ENCODE assay signal across 18 mouse cellular contexts in the genomic region with DNA sequence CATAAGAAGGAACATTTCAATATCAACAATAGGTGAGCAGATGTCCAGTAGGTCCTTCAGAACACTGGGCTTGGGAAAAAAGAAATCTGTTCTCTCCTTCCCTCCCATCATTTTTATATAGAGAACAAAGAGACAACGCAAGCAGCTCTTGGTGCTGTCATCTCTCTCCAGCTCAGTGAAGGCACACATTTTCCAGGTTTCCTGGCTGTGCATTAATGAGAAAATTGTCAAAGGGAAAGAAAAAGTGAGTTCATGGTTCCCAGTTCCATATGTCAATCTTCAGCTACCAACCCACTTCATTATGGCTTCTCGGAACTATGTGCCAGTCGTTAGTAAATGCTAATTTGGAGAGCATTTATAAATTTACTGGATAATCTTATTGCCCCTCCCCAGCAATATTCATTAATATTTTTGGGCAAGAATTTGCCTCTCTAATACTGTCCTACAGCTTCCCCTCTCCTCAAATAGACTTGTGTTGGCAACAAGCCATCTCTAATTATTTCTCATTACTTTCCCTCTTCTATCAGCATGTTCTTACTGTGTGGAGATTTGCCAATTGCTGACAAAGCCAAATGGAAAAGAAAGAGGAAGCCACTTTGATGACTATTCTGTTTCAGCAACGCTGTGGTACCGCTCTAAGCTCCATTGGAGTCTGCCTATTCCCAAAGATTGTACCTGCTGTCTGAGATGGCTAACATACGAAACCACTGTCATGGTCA.
DNase-seq lines count a peak whose midpoint lies in the region; ATAC-seq and TF ChIP-seq lines count a peak whose summit lies in the region.
"Had no signal": no experiment of that assay in that cellular context is flagged by ENCODE, and none has a peak within 500 bp of the region (broad histone marks: within the 10 kb centered on the region; RNA-seq: fewer than 3 reads in every experiment).

No protein-coding gene starts in this region.

- peak; percentile 53; the same call in 1 of the 2 replicates for ATAC-seq in hindbrain, embryonic 14.5 days (ENCODE audit: low FRiP score)
- ATAC-seq in hindbrain, embryonic 12.5 days (ENCODE audit: low FRiP score) = no peak
- peak; percentile 56 for ATAC-seq in midbrain, embryonic 15.5 days (replicated peaks)
- ATAC-seq in forebrain, embryonic 14.5 days = peak; percentile 94
- no peak for ATAC-seq in CD4-positive, CD25-positive, alpha-beta regulatory T cell, adult 4 months
- ATAC-seq: liver, embryonic 12.5 days; lung, postnatal 0 days had no signal

- no peak overlapping the region for H3K9ac ChIP-seq in hindbrain, embryonic 14.5 days
- no peak overlapping the region for H3K9ac ChIP-seq in hindbrain, embryonic 12.5 days
- H3K9ac ChIP-seq in midbrain, embryonic 15.5 days = no peak overlapping the region
- no peak overlapping the region for H3K9ac ChIP-seq in forebrain, embryonic 14.5 days (ENCODE audit: low read length)
- H3K9ac ChIP-seq: embryonic facial prominence, embryonic 12.5 days; liver, embryonic 12.5 days had no signal

- no peak overlapping the region for H3K27ac ChIP-seq in hindbrain, embryonic 14.5 days
- no peak overlapping the region for H3K27ac ChIP-seq in hindbrain, embryonic 12.5 days
- H3K27ac ChIP-seq in midbrain, embryonic 15.5 days = no peak overlapping the region
- H3K27ac ChIP-seq in midbrain, embryonic 10.5 days (replicated peaks) = no peak overlapping the region
- H3K27ac ChIP-seq in forebrain, embryonic 14.5 days (ENCODE audit: low read depth, low read length) = peak overlapping the region; percentile 70
- no peak overlapping the region for H3K27ac ChIP-seq in kidney, adult 2 months (ENCODE audit: insufficient read depth, low read depth, low read length)
- H3K27ac ChIP-seq: embryonic facial prominence, embryonic 12.5 days; gastrocnemius, adult 2 months; heart, adult 2 months; liver, embryonic 12.5 days had no signal

- no peak overlapping the region for H3K4me3 ChIP-seq in hindbrain, embryonic 14.5 days (replicated peaks; ENCODE audit: low read length)
- H3K4me3 ChIP-seq in hindbrain, embryonic 12.5 days = no peak overlapping the region
- H3K4me3 ChIP-seq in midbrain, embryonic 15.5 days = no peak overlapping the region
- H3K4me3 ChIP-seq in midbrain, embryonic 10.5 days = no peak overlapping the region
- no peak overlapping the region for H3K4me3 ChIP-seq in forebrain, embryonic 14.5 days (ENCODE audit: low read depth, low read length)
- no peak overlapping the region for H3K4me3 ChIP-seq in kidney, adult 2 months (ENCODE audit: insufficient read depth, low read depth, low read length)
- H3K4me3 ChIP-seq: embryonic facial prominence, embryonic 12.5 days; gastrocnemius, adult 2 months; heart, adult 2 months; liver, embryonic 12.5 days had no signal

- no peaks in the 10 kb centered on the region for H3K4me1 ChIP-seq in hindbrain, embryonic 14.5 days (replicated peaks; ENCODE audit: control insufficient read depth, insufficient read depth, low read length)
- H3K4me1 ChIP-seq in hindbrain, embryonic 12.5 days = no peaks in the 10 kb centered on the region
- no peaks in the 10 kb centered on the region for H3K4me1 ChIP-seq in midbrain, embryonic 15.5 days
- no peaks in the 10 kb centered on the region for H3K4me1 ChIP-seq in midbrain, embryonic 10.5 days
- no peaks in the 10 kb centered on the region for H3K4me1 ChIP-seq in forebrain, embryonic 14.5 days (ENCODE audit: control insufficient read depth, insufficient read depth, low read length)
- H3K4me1 ChIP-seq in kidney, adult 2 months (ENCODE audit: control insufficient read depth, insufficient read depth, low read length) = no peaks in the 10 kb centered on the region
- H3K4me1 ChIP-seq: embryonic facial prominence, embryonic 12.5 days; liver, embryonic 12.5 days had no signal

- no peak for TF ChIP-seq POLR2A in kidney, adult 2 months (IDR thresholded peaks at IDR 0.05; ENCODE audit: low read depth, low read length)

- H3K27me3 ChIP-seq in hindbrain, embryonic 14.5 days (ENCODE audit: control insufficient read depth, insufficient read depth, low read length) = no peaks in the 10 kb centered on the region
- no peaks in the 10 kb centered on the region for H3K27me3 ChIP-seq in hindbrain, embryonic 12.5 days
- no peaks in the 10 kb centered on the region for H3K27me3 ChIP-seq in midbrain, embryonic 15.5 days (replicated peaks)
- H3K27me3 ChIP-seq in midbrain, embryonic 10.5 days (ENCODE audit: low read depth, poor library complexity, severe bottlenecking) = no peaks in the 10 kb centered on the region
- no peaks in the 10 kb centered on the region for H3K27me3 ChIP-seq in forebrain, embryonic 14.5 days (replicated peaks; ENCODE audit: control insufficient read depth, insufficient read depth, low read length)
- H3K27me3 ChIP-seq in kidney, adult 2 months (replicated peaks; ENCODE audit: control insufficient read depth, insufficient read depth, low read length) = no peaks in the 10 kb centered on the region
- H3K27me3 ChIP-seq: embryonic facial prominence, embryonic 12.5 days; liver, embryonic 12.5 days had no signal

- H3K4me2 ChIP-seq in hindbrain, embryonic 14.5 days (replicated peaks) = no peak overlapping the region
- no peak overlapping the region for H3K4me2 ChIP-seq in hindbrain, embryonic 12.5 days (replicated peaks)
- H3K4me2 ChIP-seq in midbrain, embryonic 15.5 days = no peak overlapping the region
- H3K4me2 ChIP-seq in forebrain, embryonic 14.5 days (ENCODE audit: low read length) = no peak overlapping the region
- H3K4me2 ChIP-seq: embryonic facial prominence, embryonic 12.5 days; liver, embryonic 12.5 days had no signal

- 66% methylated on average over 6 of the region's 6 CpGs for WGBS in hindbrain, embryonic 14.5 days
- 79% methylated on average over 6 of the region's 6 CpGs for WGBS in hindbrain, embryonic 12.5 days
- WGBS in midbrain, embryonic 15.5 days = 68% methylated on average over 6 of the region's 6 CpGs
- 89% methylated on average over 6 of the region's 6 CpGs for WGBS in midbrain, embryonic 10.5 days
- 24% methylated on average over 6 of the region's 6 CpGs for WGBS in forebrain, embryonic 14.5 days
- WGBS in kidney, adult 2 months = 75% methylated on average over 6 of the region's 6 CpGs

- peak; percentile 53 for DNase-seq in hindbrain, embryonic 14.5 days (ENCODE audit: low spot score)
- DNase-seq in midbrain, embryonic 10.5 days (ENCODE audit: low spot score) = no peak
- peak; percentile 93 for DNase-seq in forebrain, embryonic 14.5 days (ENCODE audit: low spot score)
- DNase-seq in kidney, adult 2 months = no peak
- DNase-seq: adrenal gland, postnatal 10 days; cerebellum, postnatal 25 days; gastrocnemius, adult 2 months; heart, adult 2 months; left cerebral cortex, postnatal 4 days; right cerebral cortex, postnatal 14 days; thymus, postnatal 4 days had no signal

- TF ChIP-seq CTCF in kidney, adult 2 months (conservative IDR thresholded peaks at IDR 0.05; ENCODE audit: insufficient read depth, insufficient read length, low read depth, low read length) = no peak

- no peaks in the 10 kb centered on the region for H3K36me3 ChIP-seq in hindbrain, embryonic 14.5 days (replicated peaks; ENCODE audit: control insufficient read depth, insufficient read depth)
- no peaks in the 10 kb centered on the region for H3K36me3 ChIP-seq in hindbrain, embryonic 12.5 days
- H3K36me3 ChIP-seq in midbrain, embryonic 15.5 days (replicated peaks) = no peaks in the 10 kb centered on the region
- no peaks in the 10 kb centered on the region for H3K36me3 ChIP-seq in midbrain, embryonic 10.5 days
- no peaks in the 10 kb centered on the region for H3K36me3 ChIP-seq in forebrain, embryonic 14.5 days (ENCODE audit: control insufficient read depth, insufficient read depth, low read length)
- no peaks in the 10 kb centered on the region for H3K36me3 ChIP-seq in kidney, adult 2 months (ENCODE audit: control insufficient read depth, insufficient read depth, low read length)
- H3K36me3 ChIP-seq: embryonic facial prominence, embryonic 12.5 days; G1E; liver, embryonic 12.5 days had no signal

- no peaks in the 10 kb centered on the region for H3K9me3 ChIP-seq in hindbrain, embryonic 14.5 days (ENCODE audit: control insufficient read depth, low read length)
- no peaks in the 10 kb centered on the region for H3K9me3 ChIP-seq in hindbrain, embryonic 12.5 days (replicated peaks)
- no peaks in the 10 kb centered on the region for H3K9me3 ChIP-seq in midbrain, embryonic 15.5 days
- H3K9me3 ChIP-seq in midbrain, embryonic 10.5 days (replicated peaks) = no peaks in the 10 kb centered on the region
- H3K9me3 ChIP-seq in forebrain, embryonic 14.5 days (replicated peaks; ENCODE audit: control insufficient read depth, low read length) = no peaks in the 10 kb centered on the region
- H3K9me3 ChIP-seq: embryonic facial prominence, embryonic 12.5 days; G1E; liver, embryonic 12.5 days had no signal

Comparison
In these comparisons a context has a peak if more than half of its experiments do, and no peak if none do; other contexts are left out.
1. ATAC-seq: peak in hindbrain, embryonic 14.5 days (single experiment), midbrain, embryonic 15.5 days (single experiment) and forebrain, embryonic 14.5 days (single experiment); none in hindbrain, embryonic 12.5 days (single experiment) and CD4-positive, CD25-positive, alpha-beta regulatory T cell, adult 4 months (single experiment).
2. DNase-seq: peak in hindbrain, embryonic 14.5 days (single experiment) and forebrain, embryonic 14.5 days (single experiment); none in midbrain, embryonic 10.5 days (single experiment) and kidney, adult 2 months (single experiment).